8 mouse cellular contexts compared by ENCODE assay signal in the genomic region with DNA sequence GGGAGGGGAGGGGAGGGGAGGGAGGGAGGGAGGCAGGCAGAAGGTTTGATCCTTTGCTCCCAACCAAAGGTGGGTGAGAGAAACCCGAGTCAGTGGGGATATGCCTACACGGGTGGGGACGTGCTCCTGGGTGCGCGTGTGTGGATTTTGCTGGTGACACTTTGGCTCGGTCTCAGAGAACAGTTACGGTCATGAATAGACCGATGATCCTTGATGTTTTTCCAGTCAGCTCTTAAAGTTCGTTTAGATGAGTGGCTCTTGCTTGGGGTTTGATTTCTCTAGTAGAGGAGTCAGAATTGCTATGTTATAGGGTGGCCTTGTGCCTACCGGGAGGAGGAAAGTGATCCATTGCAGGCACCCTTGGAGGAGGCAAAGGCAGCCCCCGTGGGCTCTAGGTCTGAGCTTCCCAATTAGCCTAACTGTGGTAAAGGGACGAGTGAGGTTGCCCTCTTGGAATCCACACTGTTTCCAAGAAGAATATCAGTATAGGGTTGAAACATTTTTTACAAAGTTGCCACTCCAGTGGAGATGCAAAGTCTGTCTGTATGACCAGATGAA. TPM values are rescaled to one million over a fixed set of nuclear protein-coding genes. Genes with fewer than 3 reads are reported as not detected.
DNase-seq lines count a peak whose midpoint lies in the region; ATAC-seq and TF ChIP-seq lines count a peak whose summit lies in the region.

No protein-coding gene starts in this region.

- H3K4me2 ChIP-seq in forebrain, embryonic 16.5 days (ENCODE audit: low read length), result peak overlapping the region; percentile 91

- peak overlapping the region; percentile 50 for H3K4me3 ChIP-seq in bone marrow, adult 2 months (replicated peaks; ENCODE audit: control insufficient read depth, low read depth, low read length)
- peak overlapping the region; percentile 72 for H3K4me3 ChIP-seq in forebrain, embryonic 16.5 days (replicated peaks; ENCODE audit: low read length)
- peak overlapping the region; percentile 86 for H3K4me3 ChIP-seq in midbrain, embryonic 10.5 days

- peak overlapping the region; percentile 16 for H3K9ac ChIP-seq in forebrain, embryonic 16.5 days (replicated peaks; ENCODE audit: low read depth, low read length)

- H3K9me3 ChIP-seq in forebrain, embryonic 16.5 days (ENCODE audit: control insufficient read depth, low read length), result no peaks in the 10 kb centered on the region
- H3K9me3 ChIP-seq in midbrain, embryonic 10.5 days (replicated peaks), result no peaks in the 10 kb centered on the region

- no peaks in the 10 kb centered on the region for H3K36me3 ChIP-seq in forebrain, embryonic 16.5 days (ENCODE audit: control insufficient read depth, insufficient read depth)
- peaks cover 28% of the 10 kb centered on the region for H3K36me3 ChIP-seq in midbrain, embryonic 10.5 days

- 35% methylated on average over 12 of the region's 12 CpGs for WGBS in bone marrow, adult 2 months
- 3% methylated on average over 12 of the region's 12 CpGs for WGBS in forebrain, embryonic 16.5 days
- WGBS in midbrain, embryonic 10.5 days, result 11% methylated on average over 12 of the region's 12 CpGs

- H3K4me1 ChIP-seq in bone marrow, adult 2 months (ENCODE audit: control insufficient read depth, insufficient read depth, low read length), result no peaks in the 10 kb centered on the region; the same call in 1 of the 2 replicates
- peaks cover 23% of the 10 kb centered on the region for H3K4me1 ChIP-seq in forebrain, embryonic 16.5 days (replicated peaks; ENCODE audit: control insufficient read depth, insufficient read depth, low read length)
- peaks cover 38% of the 10 kb centered on the region for H3K4me1 ChIP-seq in midbrain, embryonic 10.5 days

- no peak for TF ChIP-seq CTCF in bone marrow, adult 2 months (IDR thresholded peaks at IDR 0.05; ENCODE audit: control insufficient read depth, insufficient read depth, low read length)

- H3K27ac ChIP-seq in bone marrow, adult 2 months (ENCODE audit: control insufficient read depth, insufficient read depth, low read depth, low read length, poor library complexity), result no peak overlapping the region
- H3K27ac ChIP-seq in forebrain, embryonic 16.5 days (ENCODE audit: low read length), result no peak overlapping the region
- H3K27ac ChIP-seq in midbrain, embryonic 10.5 days (replicated peaks), result peak overlapping the region; percentile 99

- DNase-seq in kidney, adult 18-20 months, result peak; percentile 3
- no peak for DNase-seq in kidney, postnatal 36 days
- DNase-seq in midbrain, embryonic 10.5 days (ENCODE audit: low spot score), result no peak
- no peak for DNase-seq in layer of hippocampus, adult 18-20 months (ENCODE audit: low spot score in 2 of 2)
- DNase-seq in urinary bladder, postnatal 25 days (ENCODE audit: low spot score), result no peak
- no peak for DNase-seq in ovary, postnatal 14 days (ENCODE audit: low spot score)

- H3K27me3 ChIP-seq in forebrain, embryonic 16.5 days (replicated peaks; ENCODE audit: control insufficient read depth, insufficient read depth, low read length), result no peaks in the 10 kb centered on the region
- peaks cover 7% of the 10 kb centered on the region for H3K27me3 ChIP-seq in midbrain, embryonic 10.5 days (ENCODE audit: low read depth, poor library complexity, severe bottlenecking)

- TF ChIP-seq POLR2A in bone marrow, adult 2 months (IDR thresholded peaks at IDR 0.05; ENCODE audit: borderline replicate concordance, control insufficient read depth, low read depth, low read length), result no peak

- no peak for ATAC-seq in forebrain, embryonic 16.5 days

RNA-seq across cellular contexts. Expression of a gene that starts 1.3 kb away (rescaled TPM):
- polyA plus RNA-seq in bone marrow, adult 2 months (2011; ENCODE audit: insufficient read depth, insufficient read length, low replicate concordance, missing spikeins), result not detected in 2 replicates
- 0.35 and 0.73 TPM in 2 replicates for polyA plus RNA-seq in forebrain, embryonic 16.5 days (2015; fragmentation: Nextera tagmentation; extraction: Ambion mirVana)
- polyA plus RNA-seq in midbrain, embryonic 10.5 days (2016; fragmentation: Nextera tagmentation; extraction: Ambion mirVana), result 2.0 and 2.1 TPM in 2 replicates
- total RNA-seq in layer of hippocampus, adult 18-20 months (2021), result not detected

RNA-seq across cellular contexts. Expression of a gene that starts 22.3 kb away (rescaled TPM):
- polyA plus RNA-seq in bone marrow, adult 2 months (2011; ENCODE audit: insufficient read depth, insufficient read length, low replicate concordance, missing spikeins), result 3.5 and 7.9 TPM in 2 replicates
- 4.2 and 4.4 TPM in 2 replicates for polyA plus RNA-seq in forebrain, embryonic 16.5 days (2015; fragmentation: Nextera tagmentation; extraction: Ambion mirVana)
- 6.6 and 9.0 TPM in 2 replicates for polyA plus RNA-seq in midbrain, embryonic 10.5 days (2016; fragmentation: Nextera tagmentation; extraction: Ambion mirVana)
- 1 to 10 TPM; 4.6 to 5.2 TPM for total RNA-seq in layer of hippocampus, adult 18-20 months (2021)
